Mouse (Mus musculus) layer of hippocampus, adult 9-10 months (tissue): Measurements from ENCODE around the gene Cacna1d.

Experiments
- DNase-seq: peaks from one replicate; pipeline ENCODE4 v3.0.0; 2022; ENCODE audit warnings: low spot score

Cacna1d gene

DNA sequence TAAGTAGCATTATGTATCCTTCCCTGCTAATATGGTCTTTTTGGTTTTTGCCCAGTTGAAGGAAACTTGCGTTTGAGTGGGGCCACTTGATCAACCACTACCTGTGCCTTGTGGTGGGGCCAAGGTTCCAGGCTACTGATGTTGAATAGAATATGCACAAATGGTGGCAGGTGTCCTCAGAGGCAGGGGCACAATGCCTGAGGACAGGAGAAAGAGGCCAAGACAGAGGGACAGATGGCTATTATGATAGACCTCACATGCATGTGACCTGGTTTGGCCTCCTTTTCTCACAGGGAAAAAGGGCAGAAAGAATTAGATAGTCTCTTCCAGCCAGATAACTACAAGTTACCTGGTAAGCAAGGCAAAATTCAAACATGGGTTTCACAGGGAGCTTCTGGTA is 286.7 kb downstream of the Cacna1d start:
- DNase-seq, result no peak

DNA sequence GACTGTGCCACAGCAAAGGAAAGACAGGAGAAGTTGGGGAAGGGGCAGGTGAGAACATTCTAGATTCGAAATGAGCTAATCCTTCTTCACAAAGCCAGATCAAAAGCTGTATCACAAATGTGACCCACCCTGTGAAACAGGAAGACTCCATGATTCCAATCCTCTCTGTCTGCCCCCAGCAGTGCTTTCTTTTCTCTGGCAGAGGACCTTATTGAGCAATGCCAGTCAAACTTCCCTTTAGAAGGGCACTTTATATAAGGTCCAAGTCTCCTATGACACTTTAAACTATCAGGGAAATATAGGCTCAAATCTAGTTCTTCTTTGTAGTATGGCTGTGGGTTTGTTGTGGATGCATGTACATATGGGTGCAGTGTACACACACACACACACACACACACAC is 290.9 kb downstream of the Cacna1d start:
- DNase-seq, result no peak

DNA sequence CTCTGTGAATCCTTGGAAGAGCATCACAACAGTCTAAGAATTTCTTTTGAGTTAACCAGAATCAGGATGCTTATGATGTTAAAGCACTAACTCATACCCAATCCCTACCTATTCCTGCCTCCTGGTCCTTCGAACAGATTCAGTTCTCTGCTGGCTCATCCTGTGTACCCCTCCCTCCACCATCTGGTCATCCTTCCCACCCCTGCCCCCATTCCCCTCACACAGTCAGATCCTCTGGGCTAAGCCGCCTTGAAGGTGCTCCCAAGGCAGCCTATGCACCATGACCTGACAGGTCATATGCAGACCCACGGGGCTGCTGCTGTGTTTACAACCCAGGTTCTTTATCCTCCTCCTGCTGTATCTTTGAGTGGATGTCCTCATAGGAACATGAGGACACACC is 292.4 kb downstream of the Cacna1d start:
- DNase-seq, result no peak

DNA sequence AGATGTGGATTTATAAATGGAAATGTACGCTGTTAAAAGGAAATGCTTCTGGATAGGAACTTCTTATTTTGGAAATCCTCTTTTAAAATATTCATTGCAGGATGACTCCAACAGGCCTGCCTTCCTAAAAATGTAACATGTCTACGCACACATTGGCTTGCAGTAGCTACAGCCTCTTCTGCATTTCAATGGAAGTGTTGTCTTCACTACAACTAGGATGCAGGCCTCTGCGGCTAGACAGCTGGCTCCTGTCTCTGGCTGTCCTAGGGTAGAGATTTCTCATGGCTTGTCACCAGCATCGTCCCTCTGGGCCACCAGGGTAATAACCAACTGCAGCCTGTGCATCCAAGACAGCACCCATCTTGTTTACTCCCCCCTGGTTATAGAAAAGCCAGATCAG is 293.1 kb downstream of the Cacna1d start:
- no peak for DNase-seq

DNA sequence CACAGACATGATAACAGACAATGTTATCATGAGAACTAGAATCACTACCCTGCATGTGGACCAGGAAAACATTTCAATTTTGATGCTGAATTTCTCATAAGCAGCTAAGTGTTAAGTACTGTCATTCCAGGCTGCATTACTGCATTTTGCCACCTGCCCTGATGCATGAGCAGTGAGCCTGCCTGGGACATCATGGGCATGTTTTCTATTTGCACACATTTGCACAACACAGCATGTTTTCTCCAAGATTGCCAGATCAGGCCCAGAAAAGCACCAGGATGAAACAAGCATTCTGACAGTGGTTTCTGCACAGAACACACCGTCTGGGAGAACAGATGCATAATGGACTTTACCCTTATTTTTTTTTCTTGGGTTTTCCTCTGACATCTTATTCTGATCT is 294.3 kb downstream of the Cacna1d start:
- DNase-seq, result no peak

DNA sequence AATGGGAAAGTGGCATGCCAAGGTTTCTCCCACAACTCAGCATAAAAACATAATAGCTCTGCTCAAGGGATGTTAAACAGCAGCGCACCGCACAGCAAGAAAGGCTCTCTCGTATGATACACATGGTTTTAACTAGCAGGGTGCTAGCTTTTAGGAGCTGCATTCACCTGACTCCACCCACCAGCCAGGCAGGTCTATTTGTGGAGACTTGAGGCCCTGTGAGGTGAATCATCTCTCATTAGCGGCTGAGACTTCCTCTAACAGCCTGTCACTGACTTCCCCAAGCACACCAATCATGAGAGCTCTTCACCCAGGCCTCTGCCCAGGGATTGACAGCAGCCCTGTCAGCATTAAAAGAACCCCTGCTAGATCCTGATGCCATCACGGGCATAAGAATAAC is 295.0 kb downstream of the Cacna1d start:
- DNase-seq, result no peak

DNA sequence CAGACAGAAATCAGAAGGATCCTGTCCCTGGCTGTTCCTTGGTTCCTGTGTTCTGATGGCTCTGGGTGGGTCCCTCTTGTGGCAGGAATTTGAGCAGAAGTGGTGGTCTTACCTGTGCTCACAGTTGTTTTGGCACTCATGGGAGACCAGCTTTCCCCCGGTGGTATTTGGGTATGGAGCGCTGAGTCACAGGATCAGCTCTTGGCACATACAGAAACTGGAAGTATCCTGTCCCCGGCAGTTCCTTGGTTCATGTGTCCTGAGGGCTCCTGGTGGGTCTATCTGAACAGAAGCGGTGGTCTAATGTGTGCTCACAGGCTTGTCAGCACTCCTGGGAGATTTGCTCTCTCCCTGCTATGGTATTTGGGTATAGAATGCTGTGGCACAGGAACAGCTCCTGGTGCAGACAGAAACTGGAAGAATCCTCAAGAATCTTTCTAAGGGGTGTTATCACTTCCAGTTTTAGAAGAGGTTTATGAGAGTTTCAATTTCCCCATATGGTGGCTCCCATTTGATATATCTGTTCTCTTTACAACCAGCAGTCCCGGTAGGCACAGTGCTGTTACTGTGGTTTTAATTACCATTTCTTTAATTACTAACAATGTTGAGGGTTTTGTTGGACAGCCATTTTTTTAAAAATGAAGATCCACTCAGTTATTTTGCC is 300.8 kb downstream of the Cacna1d start:
- DNase-seq, result no peak

DNA sequence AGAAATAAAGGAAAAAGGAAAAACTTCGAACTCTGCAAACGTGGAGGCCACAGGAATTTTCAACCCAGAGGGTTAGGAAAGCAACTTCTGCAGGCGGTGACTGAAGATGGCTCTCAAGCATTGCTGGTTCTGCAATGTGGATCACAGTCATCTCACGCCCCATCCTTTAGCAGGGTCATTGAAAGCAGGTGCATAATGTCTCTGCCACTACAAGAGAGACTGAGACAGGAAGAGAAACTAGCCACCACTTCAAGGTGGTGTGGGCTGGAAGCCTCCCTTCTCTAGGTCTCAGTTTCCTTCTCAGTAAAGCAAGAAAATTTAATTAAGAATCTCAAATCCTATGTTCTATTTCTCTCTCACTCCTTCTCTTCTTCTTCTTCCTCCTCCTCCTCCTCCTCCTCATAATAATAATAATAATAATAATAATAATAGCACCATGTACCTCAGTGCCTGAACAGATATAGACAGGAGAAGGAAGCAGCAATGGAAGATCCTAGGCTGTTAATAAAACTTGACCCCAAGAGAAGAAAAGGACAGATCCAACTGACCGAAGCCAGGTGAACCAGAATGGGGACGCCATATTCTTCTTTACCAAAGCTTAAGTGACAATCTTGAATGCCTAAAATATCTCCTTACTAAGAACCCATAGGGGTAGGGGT is 305.5 kb downstream of the Cacna1d start:
- DNase-seq, result no peak

DNA sequence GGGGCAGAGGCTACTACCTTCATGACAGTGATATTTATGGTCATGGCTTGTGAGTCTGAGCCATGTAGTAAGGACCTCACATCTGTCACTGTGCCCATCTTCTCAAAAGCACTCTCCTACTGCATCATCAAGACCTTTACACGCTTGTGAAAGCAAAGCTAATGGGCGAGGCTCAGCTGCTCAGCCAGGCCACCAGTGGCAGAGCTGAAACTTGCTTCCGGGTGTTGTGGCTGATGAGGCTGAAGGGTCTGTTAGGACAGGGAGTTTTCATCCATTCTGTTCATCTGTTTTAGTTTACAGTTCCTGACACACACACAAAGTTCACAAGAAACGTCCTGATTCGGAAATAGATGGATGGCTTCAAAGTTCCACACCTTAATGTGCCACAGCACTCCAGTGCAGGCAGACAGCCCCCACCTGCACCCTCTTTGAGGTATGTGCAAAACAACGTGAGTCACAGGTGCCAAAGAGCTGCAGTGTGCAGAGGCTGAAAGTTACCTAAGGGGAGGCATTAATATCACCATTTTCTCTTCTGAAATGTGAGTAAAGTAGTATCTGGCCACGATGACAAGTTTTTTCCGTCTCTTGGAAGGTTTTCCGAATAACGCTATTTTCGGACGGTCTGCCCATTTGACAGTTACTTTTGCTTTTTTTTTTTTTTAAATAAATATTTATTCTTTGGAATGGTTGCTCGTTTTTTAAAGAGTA is 306.7 kb downstream of the Cacna1d start:
- no peak for DNase-seq

DNA sequence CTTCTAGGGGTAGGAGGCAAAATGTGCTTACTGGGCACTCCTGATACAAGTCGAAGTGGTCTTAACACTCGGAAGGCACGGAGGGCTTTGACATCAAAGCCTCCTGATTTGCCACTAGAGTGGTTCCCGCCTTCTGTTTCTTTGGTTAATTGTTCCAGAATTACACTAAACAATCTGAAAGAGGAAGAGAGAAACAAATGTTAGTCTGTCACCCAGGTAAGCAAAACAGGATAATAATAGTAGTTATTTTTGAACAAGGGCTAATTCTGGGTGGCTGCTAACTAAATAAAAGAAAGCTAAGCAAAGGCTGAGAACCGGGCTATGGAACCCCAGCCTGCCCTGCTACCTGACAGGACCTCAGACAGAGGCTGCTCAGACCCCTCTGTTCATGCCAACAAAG is 307.2 kb downstream of the Cacna1d start:
- DNase-seq, result no peak

DNA sequence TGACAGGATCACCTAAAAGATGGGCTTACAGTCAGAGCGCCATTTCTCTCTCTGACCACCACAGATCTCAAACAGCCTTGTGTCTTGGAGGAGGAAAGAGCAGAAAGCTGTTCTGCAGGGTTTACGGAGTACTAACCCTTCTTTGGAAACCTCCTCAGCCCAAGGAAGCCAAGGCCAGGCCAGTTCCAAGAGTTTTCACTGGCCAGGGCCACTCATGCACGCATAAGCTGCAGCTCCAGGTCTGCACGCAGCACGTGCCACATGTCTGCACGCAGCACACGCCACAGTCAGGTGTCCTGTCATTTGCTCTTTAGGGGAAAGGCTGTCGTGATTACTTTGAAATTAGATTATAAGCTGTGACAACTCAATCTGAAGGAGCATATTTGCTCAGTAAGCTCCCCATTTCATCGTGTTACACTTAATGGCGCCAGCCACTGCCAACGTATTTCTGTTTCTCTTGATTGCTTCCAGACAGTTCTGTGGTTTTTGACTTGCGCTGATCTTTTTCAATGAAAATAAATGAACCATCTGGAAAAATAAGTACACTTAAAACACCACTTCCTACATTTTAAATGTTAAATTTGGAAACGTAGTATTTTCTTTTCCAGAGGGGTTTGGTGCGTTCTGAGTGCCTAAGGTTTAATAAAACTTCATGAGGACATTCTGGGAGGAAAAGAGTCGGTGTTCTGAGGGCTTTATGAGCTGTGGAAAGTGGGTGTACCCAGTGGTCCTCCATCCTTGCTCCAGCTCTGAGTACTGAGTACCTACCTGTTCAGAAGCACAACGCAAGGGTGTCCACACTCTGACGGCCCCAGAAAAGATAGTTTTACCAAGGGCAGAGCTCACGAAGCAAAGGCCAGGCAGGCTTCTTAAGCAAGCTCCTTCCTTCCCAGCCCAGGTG is 308.4 kb downstream of the Cacna1d start:
- no peak for DNase-seq

DNA sequence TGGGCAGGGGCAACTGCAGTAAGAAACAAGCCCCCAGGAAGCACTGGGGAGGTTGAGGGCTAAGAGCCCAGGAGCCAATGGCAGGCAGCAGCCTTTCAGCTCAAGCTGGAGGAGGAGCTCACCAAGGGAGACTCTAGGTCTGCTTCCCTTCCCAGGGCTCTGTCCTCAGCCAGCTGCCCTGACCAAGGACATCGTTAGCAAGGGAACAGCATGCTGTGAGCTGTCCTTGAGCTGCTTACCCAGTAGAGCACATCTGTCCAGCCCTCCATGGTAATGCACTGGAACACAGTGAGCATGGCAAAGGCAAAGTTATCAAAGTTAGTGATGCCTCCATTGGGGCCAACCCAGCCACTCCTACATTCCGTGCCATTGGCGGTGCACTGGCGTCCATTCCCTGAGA is 312.9 kb downstream of the Cacna1d start:
- no peak for DNase-seq

DNA sequence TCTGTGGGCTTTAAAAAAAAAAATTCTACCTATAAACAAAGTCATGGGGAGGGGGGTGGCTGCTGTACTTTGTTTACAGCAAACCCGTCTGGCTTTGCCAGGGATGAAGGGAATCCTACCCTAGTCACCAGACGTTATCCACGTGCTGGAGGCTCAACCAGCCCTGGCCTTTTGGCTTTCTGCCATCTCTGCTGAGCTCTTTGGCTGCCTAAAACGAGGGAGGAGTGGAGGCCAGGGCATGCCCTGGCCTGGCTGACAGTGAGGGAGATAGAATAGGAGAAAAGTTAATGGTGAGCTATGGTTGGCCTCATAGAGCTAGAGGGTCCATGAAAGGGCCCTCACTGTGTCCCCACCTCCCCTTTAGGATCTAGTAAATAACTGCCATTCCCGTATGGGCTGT is 313.4 kb downstream of the Cacna1d start:
- no peak for DNase-seq

DNA sequence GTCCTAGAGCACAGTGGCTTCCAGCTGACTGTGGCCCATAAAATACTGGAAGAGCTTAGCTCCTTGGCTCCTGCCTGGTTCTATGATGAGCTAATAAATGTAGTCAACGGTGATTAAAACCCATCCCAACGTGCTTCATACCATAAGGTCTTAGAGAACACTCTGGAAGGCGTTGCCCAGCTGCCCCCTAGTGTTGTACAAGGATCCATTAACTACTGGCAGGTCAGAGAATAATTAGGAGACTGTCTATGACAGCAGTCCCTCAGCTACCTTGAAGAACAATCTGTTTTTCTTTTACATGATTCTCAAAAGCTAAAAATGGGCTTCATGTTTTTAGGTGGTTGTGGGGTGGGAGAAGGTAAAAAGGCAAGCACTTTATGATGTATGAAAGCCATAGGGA is 315.9 kb downstream of the Cacna1d start:
- no peak for DNase-seq

DNA sequence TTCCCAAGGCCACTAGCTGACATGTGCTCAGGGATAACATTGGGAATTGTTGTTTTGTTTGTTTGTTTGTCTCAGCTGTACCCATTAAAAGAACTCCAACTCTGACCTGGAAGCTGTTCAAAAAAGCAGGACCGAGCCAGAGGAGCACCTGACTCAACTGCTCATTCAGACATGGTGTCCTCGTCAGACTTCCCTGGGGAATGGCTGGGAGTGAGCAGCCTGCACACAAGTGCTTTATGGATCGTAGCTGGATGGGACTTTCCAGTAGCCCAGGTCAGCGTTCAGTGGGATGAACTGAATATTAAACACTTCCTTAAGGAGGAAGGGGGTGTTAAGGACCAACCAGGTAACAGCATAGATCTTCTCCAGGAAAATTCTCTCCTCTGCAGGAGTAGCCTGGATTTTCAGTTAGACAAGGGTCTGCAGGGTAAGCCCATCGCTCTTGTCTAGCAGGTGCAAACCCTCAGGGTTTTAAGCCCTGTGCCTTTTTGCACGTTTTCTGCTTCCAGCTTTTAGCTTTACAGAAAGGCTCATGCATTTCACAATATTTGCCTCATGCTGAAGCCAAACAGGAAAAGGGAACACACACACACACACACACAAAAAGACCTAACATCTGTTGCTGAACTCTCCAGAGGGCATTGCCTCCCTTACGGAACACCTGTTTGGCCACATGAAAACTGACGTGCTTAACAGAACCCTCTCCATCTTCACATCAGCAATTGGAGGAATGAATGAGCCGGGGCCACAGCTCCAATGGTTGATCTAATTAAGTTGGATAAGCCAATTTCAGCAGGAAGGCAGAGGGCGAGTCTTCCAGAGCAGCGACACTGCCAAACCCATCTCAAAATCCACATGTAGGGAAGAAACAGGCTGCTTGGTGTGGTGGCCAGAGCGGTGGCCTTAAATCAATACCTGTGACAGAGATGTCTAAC is 318.2 kb downstream of the Cacna1d start:
- no peak for DNase-seq

DNA sequence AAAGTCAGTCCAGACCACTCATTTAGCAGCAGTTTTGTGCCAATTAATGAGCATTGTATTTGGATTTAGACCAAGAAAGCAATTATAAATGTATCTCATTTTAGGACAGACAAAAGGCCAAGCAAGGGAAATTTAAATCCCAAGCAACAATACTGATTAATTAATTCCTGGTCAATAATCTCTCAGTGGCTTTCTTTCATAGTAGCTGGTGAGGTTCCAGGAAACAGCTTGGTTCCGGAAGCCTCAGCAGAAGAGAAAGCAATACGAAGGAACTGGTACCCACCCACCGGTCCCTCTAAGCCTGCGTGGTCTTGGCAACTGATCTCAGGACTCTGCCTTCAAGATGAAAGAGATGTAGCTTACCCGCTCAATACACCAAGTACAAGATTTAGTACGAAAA is 319.7 kb downstream of the Cacna1d start:
- DNase-seq, result no peak

DNA sequence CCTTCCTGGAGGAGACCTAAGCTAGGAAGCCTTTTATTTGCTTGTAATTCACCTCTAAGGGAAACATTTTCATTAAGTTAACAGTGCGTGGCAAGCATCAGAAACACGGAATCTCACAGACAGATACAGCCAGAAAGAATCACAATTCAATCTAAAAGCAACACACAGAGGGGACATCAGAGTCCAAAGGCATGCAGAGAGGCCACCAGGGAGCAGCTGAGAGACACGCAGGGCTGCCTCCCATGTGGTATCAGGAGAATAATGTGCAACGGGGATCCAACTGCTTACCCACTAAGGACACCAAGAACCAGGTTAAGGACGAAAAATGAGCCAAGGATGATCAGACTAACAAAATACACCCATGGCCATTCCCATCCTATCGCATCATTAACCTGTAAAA is 320.2 kb downstream of the Cacna1d start:
- no peak for DNase-seq

DNA sequence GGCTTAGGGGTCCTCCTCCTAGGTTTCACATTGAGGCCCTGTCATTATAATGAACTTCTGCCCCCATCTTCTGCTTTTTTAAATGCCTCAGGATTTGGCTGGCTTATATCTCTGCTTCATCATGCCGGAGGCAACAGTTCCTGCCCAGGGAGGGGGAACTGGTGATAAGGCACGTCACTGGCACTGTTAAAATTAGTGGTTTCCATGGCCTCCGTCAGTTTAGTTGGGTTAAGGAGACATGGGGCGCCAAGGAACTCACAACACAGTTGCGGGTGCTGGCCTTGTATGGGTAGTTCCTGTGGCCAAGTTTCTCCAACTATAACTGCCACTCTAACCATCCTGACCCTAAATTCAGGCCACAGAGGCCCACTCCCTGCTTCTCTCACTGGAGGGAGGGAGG is 321.8 kb downstream of the Cacna1d start:
- no peak for DNase-seq

DNA sequence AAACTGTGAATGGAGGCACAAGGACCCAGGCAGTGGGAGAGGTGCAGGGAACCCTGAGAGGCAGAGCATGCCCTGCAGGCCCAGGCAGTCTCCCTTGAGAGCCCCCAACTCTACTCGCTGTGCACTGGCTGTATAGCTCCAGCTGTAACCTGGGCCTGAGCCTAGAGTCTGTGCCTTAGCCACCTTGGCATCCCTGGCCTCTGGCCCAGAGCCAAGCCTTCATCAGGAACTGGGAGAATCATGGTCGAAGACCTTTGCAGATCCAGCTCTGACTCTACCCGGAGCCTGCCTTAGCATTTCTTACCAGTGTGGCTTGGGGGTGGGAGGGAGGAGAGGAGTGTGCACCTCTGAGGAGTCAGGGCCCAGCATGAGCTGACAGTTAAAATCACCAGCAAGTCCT is 322.4 kb downstream of the Cacna1d start:
- DNase-seq, result no peak

DNA sequence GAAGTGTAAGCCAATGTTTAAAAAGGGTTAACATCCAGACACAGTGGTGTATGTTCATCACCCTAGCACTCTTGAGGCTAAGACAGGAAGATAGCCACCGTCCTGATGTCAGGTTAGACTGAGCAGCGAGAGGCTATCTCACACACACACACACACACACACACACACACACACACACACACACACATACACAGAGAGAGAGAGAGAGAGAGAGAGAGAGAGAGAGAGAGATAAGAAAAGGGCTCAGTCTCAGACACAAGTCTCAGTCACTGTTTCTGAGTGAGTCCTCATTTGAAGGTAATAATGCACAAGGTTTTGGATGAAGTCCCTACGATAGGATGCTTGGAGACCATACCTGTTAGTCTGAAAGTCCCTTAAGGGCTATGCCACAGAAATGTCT is 322.9 kb downstream of the Cacna1d start:
- no peak for DNase-seq

DNA sequence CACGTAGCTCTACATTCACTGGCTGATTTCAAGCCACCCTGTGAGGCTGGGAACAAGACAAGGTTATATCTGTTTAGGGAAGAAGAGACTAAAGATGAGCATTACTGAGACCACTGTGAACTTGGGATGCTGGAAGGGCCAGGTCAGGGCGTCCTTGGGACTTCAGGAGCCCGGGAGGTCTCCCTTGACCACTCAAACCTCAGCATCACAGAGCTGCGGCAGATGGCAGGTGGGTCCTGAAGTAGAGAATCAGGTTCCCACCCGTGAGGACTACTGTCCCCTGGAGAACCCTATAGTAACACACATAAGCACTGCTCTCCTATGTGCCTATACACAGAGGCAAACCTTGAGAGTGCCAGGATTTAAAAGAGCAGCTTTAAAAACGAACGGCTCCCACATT is 323.6 kb downstream of the Cacna1d start:
- no peak for DNase-seq
